ENCODE assay signal across 16 mouse cellular contexts in genomic region chr10:4398058-4398457, GRCm38 (mm10). TPM values are rescaled to one million over a fixed set of nuclear protein-coding genes. Genes with fewer than 3 reads are reported as not detected.
A peak's percentile ranks its signal among the peaks of the same experiment; 100 is the strongest.
DNase-seq lines count a peak whose midpoint lies in the region; ATAC-seq and TF ChIP-seq lines count a peak whose summit lies in the region.
"Had no signal": no experiment of that assay in that cellular context is flagged by ENCODE, and none has a peak within 500 bp of the region (broad histone marks: within the 10 kb centered on the region; RNA-seq: fewer than 3 reads in every experiment).

No protein-coding gene starts in this region.

- H3K27ac ChIP-seq in forebrain, postnatal 0 days (ENCODE audit: low read depth, low read length): no peak overlapping the region
- no peak overlapping the region for H3K27ac ChIP-seq in forebrain, embryonic 15.5 days (replicated peaks)
- peak overlapping the region; percentile 32; the same call in 1 of the 2 replicates for H3K27ac ChIP-seq in midbrain, embryonic 13.5 days
- H3K27ac ChIP-seq in midbrain, embryonic 16.5 days (ENCODE audit: low read length): no peak overlapping the region
- H3K27ac ChIP-seq: embryonic facial prominence, embryonic 10.5 days; embryonic facial prominence, embryonic 12.5 days had no signal

- 0 out of 2 replicates have a peak, but pooled peaks cover 3% of the 10 kb centered on the region for H3K36me3 ChIP-seq in forebrain, postnatal 0 days (ENCODE audit: insufficient read depth)
- peaks cover 4% of the 10 kb centered on the region; the same call in 1 of the 2 replicates for H3K36me3 ChIP-seq in forebrain, embryonic 15.5 days
- peaks cover 38% of the 10 kb centered on the region for H3K36me3 ChIP-seq in midbrain, embryonic 13.5 days
- H3K36me3 ChIP-seq in midbrain, embryonic 16.5 days (ENCODE audit: control insufficient read depth, insufficient read depth, low read length): peaks cover 9% of the 10 kb centered on the region

- H3K4me1 ChIP-seq in forebrain, postnatal 0 days (ENCODE audit: insufficient read depth): no peaks in the 10 kb centered on the region
- H3K4me1 ChIP-seq in forebrain, embryonic 15.5 days: no peaks in the 10 kb centered on the region
- H3K4me1 ChIP-seq in midbrain, embryonic 13.5 days (replicated peaks): no peaks in the 10 kb centered on the region
- peaks cover 2% of the 10 kb centered on the region; the same call in 1 of the 2 replicates for H3K4me1 ChIP-seq in midbrain, embryonic 16.5 days (ENCODE audit: control insufficient read depth, insufficient read depth, low read length)
- H3K4me1 ChIP-seq: embryonic facial prominence, embryonic 10.5 days; embryonic facial prominence, embryonic 12.5 days had no signal

- 0 out of 2 replicates have a peak, but pooled peaks have one; percentile 5 for ATAC-seq in forebrain, postnatal 0 days
- ATAC-seq in forebrain, embryonic 15.5 days (replicated peaks): no peak
- no peak for ATAC-seq in midbrain, embryonic 13.5 days
- no peak for ATAC-seq in midbrain, embryonic 16.5 days
- ATAC-seq in megakaryocyte-erythroid progenitor cell, adult 5-6 weeks (replicated peaks; ENCODE audit: low FRiP score, low TSS enrichment, poor library complexity, severe bottlenecking): 0 out of 2 replicates have a peak, but pooled peaks have one; percentile 20

- H3K4me3 ChIP-seq in forebrain, postnatal 0 days (ENCODE audit: low read depth, low read length): no peak overlapping the region
- no peak overlapping the region for H3K4me3 ChIP-seq in forebrain, embryonic 15.5 days
- no peak overlapping the region for H3K4me3 ChIP-seq in midbrain, embryonic 13.5 days (replicated peaks)
- no peak overlapping the region for H3K4me3 ChIP-seq in midbrain, embryonic 16.5 days (ENCODE audit: low read depth, low read length)
- H3K4me3 ChIP-seq: embryonic facial prominence, embryonic 10.5 days; embryonic facial prominence, embryonic 12.5 days had no signal

- WGBS in forebrain, postnatal 0 days: 83% methylated on average over 5 of the region's 5 CpGs
- 88% methylated on average over 5 of the region's 5 CpGs for WGBS in forebrain, embryonic 15.5 days
- WGBS in midbrain, embryonic 13.5 days: 93% methylated on average over 5 of the region's 5 CpGs
- WGBS in midbrain, embryonic 16.5 days: 93% methylated on average over 5 of the region's 5 CpGs

- H3K9ac ChIP-seq in forebrain, postnatal 0 days: no peak overlapping the region
- H3K9ac ChIP-seq in forebrain, embryonic 15.5 days (replicated peaks): no peak overlapping the region
- H3K9ac ChIP-seq in midbrain, embryonic 13.5 days (replicated peaks): no peak overlapping the region
- no peak overlapping the region for H3K9ac ChIP-seq in midbrain, embryonic 16.5 days (ENCODE audit: low read depth, low read length)
- H3K9ac ChIP-seq: embryonic facial prominence, embryonic 12.5 days had no signal

- no peak for TF ChIP-seq CTCF in forebrain, postnatal 0 days (IDR thresholded peaks at IDR 0.05; ENCODE audit: low read depth)

- no peak overlapping the region for H3K4me2 ChIP-seq in forebrain, postnatal 0 days (ENCODE audit: low read depth)
- H3K4me2 ChIP-seq in forebrain, embryonic 15.5 days (replicated peaks): no peak overlapping the region
- no peak overlapping the region for H3K4me2 ChIP-seq in midbrain, embryonic 13.5 days (replicated peaks)
- no peak overlapping the region for H3K4me2 ChIP-seq in midbrain, embryonic 16.5 days (ENCODE audit: low read length)
- H3K4me2 ChIP-seq: embryonic facial prominence, embryonic 12.5 days had no signal

- H3K27me3 ChIP-seq in forebrain, postnatal 0 days (ENCODE audit: insufficient read depth, low read length): no peaks in the 10 kb centered on the region
- no peaks in the 10 kb centered on the region for H3K27me3 ChIP-seq in forebrain, embryonic 15.5 days
- no peaks in the 10 kb centered on the region for H3K27me3 ChIP-seq in midbrain, embryonic 13.5 days
- no peaks in the 10 kb centered on the region for H3K27me3 ChIP-seq in midbrain, embryonic 16.5 days (ENCODE audit: control insufficient read depth, insufficient read depth, low read depth, low read length)
- H3K27me3 ChIP-seq: embryonic facial prominence, embryonic 12.5 days had no signal

- peak; percentile 31 to 41 for DNase-seq in cerebellum, postnatal 25 days
- DNase-seq in cerebellum, postnatal 36 days: no peak
- no peak for DNase-seq in forebrain, postnatal 0 days
- no peak for DNase-seq in embryo, embryonic 9.5 days (ENCODE audit: extremely low spot score)
- DNase-seq: adrenal gland, adult 2 months; adrenal gland, postnatal 10 days; adrenal gland, postnatal 25 days; cerebellum, adult 11 months; cerebellum, adult 8-10 months; cerebellum, adult 9-11 months had no signal

- no peaks in the 10 kb centered on the region for H3K9me3 ChIP-seq in forebrain, postnatal 0 days (ENCODE audit: low read length)
- no peaks in the 10 kb centered on the region for H3K9me3 ChIP-seq in forebrain, embryonic 15.5 days
- H3K9me3 ChIP-seq in midbrain, embryonic 13.5 days: no peaks in the 10 kb centered on the region
- H3K9me3 ChIP-seq in midbrain, embryonic 16.5 days (replicated peaks; ENCODE audit: control insufficient read depth, low read length, poor library complexity, severe bottlenecking): no peaks in the 10 kb centered on the region
- H3K9me3 ChIP-seq: embryonic facial prominence, embryonic 10.5 days; embryonic facial prominence, embryonic 12.5 days had no signal

RNA-seq across cellular contexts. Expression of gene Zbtb2, which starts 10.2 kb away (rescaled TPM):
- 20.0 and 24.2 TPM in 2 replicates for total RNA-seq in forebrain, postnatal 0 days (2014; rRNA removed)
- polyA plus RNA-seq in forebrain, postnatal 0 days (2015; fragmentation: Nextera tagmentation; extraction: Ambion mirVana): 15.2 and 15.7 TPM in 2 replicates
- polyA plus RNA-seq in forebrain, embryonic 15.5 days (2015; fragmentation: Nextera tagmentation; extraction: Ambion mirVana): 17.8 and 18.4 TPM in 2 replicates
- polyA plus RNA-seq in midbrain, embryonic 13.5 days (2015; fragmentation: Nextera tagmentation; extraction: Ambion mirVana): 18.6 and 18.7 TPM in 2 replicates
- polyA plus RNA-seq in midbrain, embryonic 16.5 days (2015; fragmentation: Nextera tagmentation; extraction: Ambion mirVana): 14.8 and 17.2 TPM in 2 replicates
- 7.4 and 7.5 TPM in 2 replicates for total RNA-seq in megakaryocyte-erythroid progenitor cell, adult 5-6 weeks (2014; fragmentation: Nextera tagmentation)
- total RNA-seq in megakaryocyte-erythroid progenitor cell, adult 5-6 weeks (2017): 7.3 and 11.4 TPM in 2 replicates

RNA-seq across cellular contexts. Expression of gene Rmnd1, which starts 34.1 kb away (rescaled TPM):
- 18.8 and 23.9 TPM in 2 replicates for total RNA-seq in forebrain, postnatal 0 days (2014; rRNA removed)
- polyA plus RNA-seq in forebrain, postnatal 0 days (2015; fragmentation: Nextera tagmentation; extraction: Ambion mirVana): 17.5 and 24.4 TPM in 2 replicates
- polyA plus RNA-seq in forebrain, embryonic 15.5 days (2015; fragmentation: Nextera tagmentation; extraction: Ambion mirVana): 51.7 and 59.2 TPM in 2 replicates
- polyA plus RNA-seq in midbrain, embryonic 13.5 days (2015; fragmentation: Nextera tagmentation; extraction: Ambion mirVana): 51.3 and 53.7 TPM in 2 replicates
- 54.6 and 55.1 TPM in 2 replicates for polyA plus RNA-seq in midbrain, embryonic 16.5 days (2015; fragmentation: Nextera tagmentation; extraction: Ambion mirVana)
- 65.2 and 101 TPM in 2 replicates for total RNA-seq in megakaryocyte-erythroid progenitor cell, adult 5-6 weeks (2014; fragmentation: Nextera tagmentation)
- 40.5 and 66.1 TPM in 2 replicates for total RNA-seq in megakaryocyte-erythroid progenitor cell, adult 5-6 weeks (2017)

RNA-seq across cellular contexts. Expression of gene Armt1, which starts 34.2 kb away (rescaled TPM):
- 11.5 and 17.6 TPM in 2 replicates for total RNA-seq in forebrain, postnatal 0 days (2014; rRNA removed)
- 5.3 and 6.1 TPM in 2 replicates for polyA plus RNA-seq in forebrain, postnatal 0 days (2015; fragmentation: Nextera tagmentation; extraction: Ambion mirVana)
- polyA plus RNA-seq in forebrain, embryonic 15.5 days (2015; fragmentation: Nextera tagmentation; extraction: Ambion mirVana): 14.3 and 15.0 TPM in 2 replicates
- polyA plus RNA-seq in midbrain, embryonic 13.5 days (2015; fragmentation: Nextera tagmentation; extraction: Ambion mirVana): 16.3 and 18.2 TPM in 2 replicates
- 9.3 and 10.8 TPM in 2 replicates for polyA plus RNA-seq in midbrain, embryonic 16.5 days (2015; fragmentation: Nextera tagmentation; extraction: Ambion mirVana)
- total RNA-seq in megakaryocyte-erythroid progenitor cell, adult 5-6 weeks (2014; fragmentation: Nextera tagmentation): 40.4 and 50.3 TPM in 2 replicates
- 28.8 and 44.3 TPM in 2 replicates for total RNA-seq in megakaryocyte-erythroid progenitor cell, adult 5-6 weeks (2017)

Comparison
In these comparisons a context has a peak if more than half of its experiments do, and no peak if none do; other contexts are left out.
1. DNase-seq: peak in cerebellum, postnatal 25 days (2 of 2); none in cerebellum, postnatal 36 days (0 of 2), forebrain, postnatal 0 days (single experiment) and embryo, embryonic 9.5 days (single experiment).
2. ATAC-seq: peak in forebrain, postnatal 0 days (single experiment) and megakaryocyte-erythroid progenitor cell, adult 5-6 weeks (single experiment); none in forebrain, embryonic 15.5 days (single experiment), midbrain, embryonic 13.5 days (single experiment) and midbrain, embryonic 16.5 days (single experiment).